Mouse (Mus musculus) lung, postnatal 10 days (tissue): ENCODE measurements around the gene Raly.
"Not testable (repeated sequence)": the region's sequence is repeated elsewhere in the genome, so short reads cannot be mapped to it uniquely, and the experiment has no call there.

Experiments used
- DNase-seq: peaks from one replicate; pipeline ENCODE4 v3.0.0; 2021

The Raly gene

GRCm38 (mm10) chr2:154863672-154864071 lies 72.8 kb downstream of the Raly start:
- no peak for DNase-seq

GRCm38 (mm10) chr2:154865696-154866095 lies 74.8 kb downstream of the Raly start:
- no peak for DNase-seq

DNA sequence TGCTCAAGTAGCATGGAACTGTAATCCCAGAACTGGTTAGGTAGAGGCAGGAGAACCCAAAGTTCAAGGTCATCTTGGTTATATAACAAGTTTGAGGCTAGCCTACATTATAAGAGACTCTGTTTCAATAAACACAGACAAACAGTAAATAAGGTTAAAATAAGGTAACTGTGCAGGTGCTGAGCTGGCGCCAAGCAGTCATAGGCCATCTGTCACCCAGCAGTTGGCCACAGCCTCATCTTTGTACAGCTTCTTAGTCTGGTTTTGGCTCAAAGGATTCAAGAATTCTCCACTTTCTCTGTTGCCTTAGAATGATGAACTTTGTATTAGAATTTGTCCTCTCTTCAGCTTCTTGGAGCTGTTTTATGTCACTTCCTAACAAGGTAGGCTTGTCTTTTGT lies 77.2 kb downstream of the Raly start:
- no peak for DNase-seq

DNA sequence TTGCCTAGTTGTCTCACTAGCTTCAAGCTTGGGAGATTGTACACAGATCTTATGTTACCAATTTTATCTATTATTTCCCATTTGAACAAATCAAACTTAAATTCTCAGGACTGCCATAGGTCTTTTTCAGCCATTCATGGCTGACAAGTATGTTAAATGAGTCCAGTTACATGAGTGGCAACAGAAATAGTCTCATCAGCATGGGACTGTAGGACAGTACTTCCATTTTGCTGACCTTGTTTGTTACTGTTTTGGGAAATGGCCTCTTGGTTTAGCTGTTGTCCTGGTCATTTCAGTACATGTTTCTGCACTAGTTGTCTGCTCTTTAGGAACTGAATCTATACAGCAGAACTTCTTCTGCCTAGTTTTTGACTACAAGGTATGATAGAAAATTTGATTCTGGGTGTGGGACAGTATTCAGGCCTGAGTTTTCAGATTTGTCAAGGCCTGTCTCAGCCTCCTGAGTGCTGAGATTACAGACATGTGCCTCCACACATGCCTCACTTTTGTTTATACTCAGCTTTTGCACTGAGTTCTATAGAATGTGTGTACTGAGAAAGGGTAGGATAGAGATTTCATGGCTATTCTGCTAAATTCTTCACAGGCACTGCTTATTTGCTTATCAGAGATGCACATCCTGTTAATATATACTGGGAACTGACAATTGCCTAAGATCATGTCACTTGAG lies 79.2 kb downstream of the Raly start:
- no peak for DNase-seq

- no peak for DNase-seq
Observed at GRCm38 (mm10) chr2:154876621-154877020, 85.7 kb downstream of the Raly start.

- no peak for DNase-seq
Observed at GRCm38 (mm10) chr2:154891585-154891984, 100.7 kb downstream of the Raly start.

GRCm38 (mm10) chr2:154892201-154893044 lies 101.5 kb downstream of the Raly start, which contains the start of gene Eif2s2:
Eif2s2 (minus strand) TSS chr2:154892935.
- DNase-seq = peak; percentile 98

- no peak for DNase-seq
Observed at GRCm38 (mm10) chr2:154893045-154893385, 102.1 kb downstream of the Raly start.

GRCm38 (mm10) chr2:154893548-154893947 lies 102.7 kb downstream of the Raly start:
- no peak for DNase-seq

DNA sequence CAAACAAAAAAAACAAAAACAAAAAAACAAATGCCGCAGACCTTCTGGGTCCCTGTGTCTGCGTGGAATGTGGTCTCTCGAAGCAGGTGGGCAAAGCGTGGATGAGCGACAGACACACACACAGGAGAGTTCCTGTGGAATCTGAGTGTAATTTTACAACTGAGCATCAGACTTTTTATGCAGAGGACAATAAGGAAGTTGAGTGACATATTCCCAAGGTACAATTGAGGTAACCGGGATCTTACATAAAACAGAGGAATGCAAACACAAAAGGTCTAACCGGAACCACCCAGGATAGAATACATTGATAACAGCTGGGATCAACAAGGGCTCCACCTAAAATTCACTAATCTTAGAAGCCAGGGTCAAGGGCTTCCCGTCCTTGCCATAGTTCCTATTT lies 108.1 kb downstream of the Raly start:
- not testable (repeated sequence) for DNase-seq

DNA sequence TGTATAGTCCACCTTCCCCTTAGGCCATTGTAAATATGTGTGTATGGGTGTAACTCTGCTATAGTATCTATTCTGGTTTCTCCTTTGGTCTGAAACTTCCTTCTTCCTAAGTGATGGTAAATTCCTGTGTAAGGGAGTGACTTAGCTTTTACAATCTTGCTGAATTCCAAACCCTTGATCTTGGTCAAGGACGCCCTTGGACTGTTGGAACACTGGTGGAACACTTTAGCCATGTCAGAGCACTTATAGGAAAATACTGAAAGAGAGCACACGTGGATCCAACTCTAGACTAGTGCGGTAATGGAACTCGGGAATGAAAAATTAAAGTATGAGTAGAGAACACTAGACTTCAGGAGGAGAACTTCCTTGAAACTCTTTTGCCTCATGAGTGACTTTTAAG lies 108.5 kb downstream of the Raly start:
- DNase-seq = not testable (repeated sequence)

DNA sequence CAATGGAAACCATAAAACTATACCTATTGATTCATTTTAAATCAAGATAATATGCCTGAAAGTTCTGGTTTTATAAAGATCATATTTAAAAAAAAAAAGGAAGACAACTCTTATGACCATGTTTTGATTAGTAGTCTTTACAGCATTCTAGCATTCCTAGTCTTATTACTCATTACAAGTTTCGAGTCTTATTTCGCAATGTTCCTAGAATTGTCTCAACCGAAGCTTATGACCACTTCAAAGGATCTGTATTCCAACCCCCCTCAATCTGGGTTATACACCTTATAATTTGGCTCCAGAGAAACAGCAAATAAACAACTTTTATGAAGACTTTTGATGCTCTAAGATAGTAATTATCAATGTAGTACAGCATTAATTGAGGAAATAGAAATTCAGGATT lies 111.2 kb downstream of the Raly start:
- no peak for DNase-seq

GRCm38 (mm10) chr2:154905796-154906195 lies 114.9 kb downstream of the Raly start:
- DNase-seq = no peak

DNA sequence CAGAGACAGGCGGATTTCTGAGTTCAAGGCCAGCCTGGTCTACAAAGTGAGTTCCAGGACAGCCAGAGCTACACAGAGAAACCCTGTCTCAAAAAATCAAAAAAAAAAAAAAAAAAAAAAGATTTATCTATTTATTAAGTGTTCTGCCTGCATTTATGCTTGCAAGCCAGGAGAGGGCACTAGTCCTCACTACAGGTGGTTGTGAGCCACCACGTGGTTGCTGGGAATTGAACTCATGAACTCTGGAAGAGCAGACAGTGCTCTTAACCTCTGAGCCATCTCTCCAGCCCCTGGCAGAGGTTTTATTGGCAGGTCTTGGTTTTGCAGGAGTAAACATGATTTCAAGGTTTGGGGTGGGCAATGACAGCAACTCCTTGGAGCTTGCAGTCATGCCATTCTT lies 117.3 kb downstream of the Raly start:
- DNase-seq = not testable (repeated sequence)

DNA sequence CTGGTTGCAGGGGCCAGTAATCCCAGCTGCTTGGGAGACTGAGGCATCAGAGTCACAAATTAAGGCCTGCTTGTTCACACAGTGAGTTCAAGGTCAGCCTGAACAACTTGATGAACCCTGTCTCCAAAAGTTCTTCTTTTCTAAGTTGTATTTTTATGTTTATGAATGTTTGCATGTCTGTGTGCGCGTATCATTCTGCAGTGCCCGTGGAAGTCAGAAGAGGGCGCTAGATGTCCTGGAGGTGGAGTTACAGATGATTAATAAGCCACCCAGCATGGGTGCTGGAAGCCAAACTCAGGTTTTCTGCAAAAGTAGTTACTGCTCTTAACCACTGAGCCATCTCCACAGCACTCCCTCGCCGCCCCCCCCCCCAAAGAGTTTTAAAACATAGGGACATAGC lies 118.9 kb downstream of the Raly start:
- peak; percentile 9 for DNase-seq

- DNase-seq = no peak
Observed at GRCm38 (mm10) chr2:154915922-154916541, 125.1 kb downstream of the Raly start.

GRCm38 (mm10) chr2:154916547-154916946 lies 125.7 kb downstream of the Raly start:
- DNase-seq = peak; percentile 46
